Mouse (Mus musculus) liver, embryonic 14.5 days (tissue): ENCODE results near the gene Rps13. TPM values are rescaled to one million over a fixed set of nuclear protein-coding genes. Genes with fewer than 3 reads are reported as not detected.

Experiments
- ATAC-seq: fragments of 200-750 bp; cut with Nextera tagmentation; 2 replicates; pipeline ENCODE4 v1.8.0; 2017; ENCODE audit warnings: moderate number of reproducible peaks, mild to moderate bottlenecking, moderate library complexity; ENCODE audit not compliant: insufficient read depth
- DNase-seq, 3 experiments: peaks; one replicate each; pipeline ENCODE4 v3.0.0-alpha.2; 2012 to 2013; ENCODE audit warnings: low read depth in 3 of 3, low spot score in 3 of 3
- H3K27ac ChIP-seq: fragments of 300-500 bp; sonication (generic); 2 replicates; pipeline ENCODE4 v1.5.1; 2014; ENCODE audit warnings: moderate library complexity, mild to moderate bottlenecking, control low read depth, inconsistent platforms
- H3K27me3 ChIP-seq: fragments of 300-500 bp; sonication (generic); 2 replicates; pipeline ENCODE4 v1.6.1; 2014; ENCODE audit warnings: mild to moderate bottlenecking, low read length, moderate library complexity; ENCODE audit not compliant: control insufficient read depth, insufficient read depth
- H3K36me3 ChIP-seq: fragments of 300-500 bp; sonication (generic); replicated peaks from 2 replicates; pipeline ENCODE4 v1.6.1; 2014; ENCODE audit warnings: low read depth; ENCODE audit not compliant: control insufficient read depth, insufficient read depth
- H3K4me1 ChIP-seq, 2 experiments: fragments of 200-500 bp in 1 of 2; fragments of 300-500 bp in 1 of 2; sonication (generic) in 1 of 2; replicated peaks; 2 replicates each; pipeline ENCODE4 v1.6.1; 2012 to 2014; ENCODE audit warnings: antibody characterized with exemption in 1 of 2, inconsistent platforms in 1 of 2, low read length in 1 of 2; ENCODE audit not compliant: control insufficient read depth in 2 of 2, insufficient read depth in 2 of 2
- H3K4me2 ChIP-seq: fragments of 300-500 bp; sonication (generic); 2 replicates; pipeline ENCODE4 v1.6.1; 2014; ENCODE audit warnings: low read depth, mild to moderate bottlenecking, control low read depth, moderate library complexity
- H3K4me3 ChIP-seq, 2 experiments: fragments of 200-500 bp in 1 of 2; fragments of 300-500 bp in 1 of 2; sonication (generic) in 1 of 2; 2 replicates each; pipeline ENCODE4 v1.5.1; 2012 to 2014; ENCODE audit warnings: low read depth in 2 of 2, low read length in 2 of 2, mild to moderate bottlenecking in 2 of 2, control low read depth in 1 of 2, inconsistent platforms in 1 of 2, moderate library complexity in 1 of 2; ENCODE audit not compliant: insufficient read depth in 1 of 2
- H3K9ac ChIP-seq: fragments of 300-500 bp; sonication (generic); replicated peaks from 2 replicates; pipeline ENCODE4 v1.6.1; 2014; ENCODE audit warnings: mild to moderate bottlenecking, control low read depth, moderate library complexity
- H3K9me3 ChIP-seq: fragments of 300-500 bp; sonication (generic); 2 replicates; pipeline ENCODE4 v1.6.1; 2016; ENCODE audit warnings: low read length, mixed read lengths; ENCODE audit not compliant: control insufficient read depth
- CTCF ChIP-seq: IDR thresholded peaks from 2 replicates; pipeline ENCODE4 v1.5.1; 2016; ENCODE audit warnings: antibody characterized with exemption, low read depth, control low read depth
- EP300 ChIP-seq: IDR thresholded peaks from 2 replicates; pipeline ENCODE4 v1.6.1; 2016; ENCODE audit warnings: antibody characterized with exemption, low read depth
- WGBS: fragments of 180-500 bp; shearing (Covaris S2); extraction: QIAGEN DNeasy Blood & Tissue Kit; methylation state at CpG from one replicate; pipeline ENCODE4 v1.1.7; 2014; ENCODE audit not compliant: insufficient replicate concordance; 5-methylcytosine and 5-hydroxymethylcytosine counted together
- polyA plus RNA-seq, 2 experiments: library from polyadenylated mRNA; depleted of rRNA in 1 of 2; stranded (reverse) in 1 of 2; unstranded in 1 of 2; fragments of >200 nt; fragmentation: Nextera tagmentation in 1 of 2; extraction: Ambion mirVana in 1 of 2; gene quantifications; 2 replicates each; pipeline versions ENCODE4 v1.2.1 to v1.2.3; 2012 to 2014

Rps13 gene
- polyA plus RNA-seq, 2 experiments = 554 to 671 TPM

DNA sequence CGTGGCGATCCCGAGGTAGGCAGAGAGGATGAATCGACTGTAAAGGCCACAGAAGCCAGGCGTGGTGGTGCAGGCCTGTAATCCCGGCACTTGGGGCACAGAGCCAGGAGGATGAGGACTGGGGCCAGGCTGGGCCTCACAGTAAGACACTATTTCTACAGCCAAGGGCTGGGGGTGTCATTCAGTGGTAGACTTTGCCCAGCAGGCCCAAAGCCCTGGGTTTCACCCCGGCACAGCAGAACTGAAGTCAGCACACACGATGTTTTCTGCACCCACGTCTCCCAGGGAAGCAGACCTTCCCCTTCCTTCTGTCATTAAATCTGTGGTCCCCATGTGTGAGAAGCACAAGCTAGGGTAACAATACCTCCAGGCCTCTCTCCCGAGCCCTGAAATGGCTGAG, 35.6 kb downstream of the Rps13 start:
- no peak overlapping the region for H3K9ac ChIP-seq
- no peak overlapping the region for H3K4me3 ChIP-seq
- no peaks in the 10 kb centered on the region for H3K27me3 ChIP-seq
- TF ChIP-seq EP300 = no peak
- TF ChIP-seq CTCF = no peak
- no peaks in the 10 kb centered on the region for H3K36me3 ChIP-seq
- no peak overlapping the region for H3K4me2 ChIP-seq
- H3K4me1 ChIP-seq = peaks cover 0 to 4% of the 10 kb centered on the region in 2 experiments; a peak in 1 of 4 replicates
- 67% methylated on average over 10 of the region's 10 CpGs for WGBS
- DNase-seq = no peak
- H3K9me3 ChIP-seq = no peaks in the 10 kb centered on the region
- H3K27ac ChIP-seq = no peak overlapping the region
- no peak for ATAC-seq

DNA sequence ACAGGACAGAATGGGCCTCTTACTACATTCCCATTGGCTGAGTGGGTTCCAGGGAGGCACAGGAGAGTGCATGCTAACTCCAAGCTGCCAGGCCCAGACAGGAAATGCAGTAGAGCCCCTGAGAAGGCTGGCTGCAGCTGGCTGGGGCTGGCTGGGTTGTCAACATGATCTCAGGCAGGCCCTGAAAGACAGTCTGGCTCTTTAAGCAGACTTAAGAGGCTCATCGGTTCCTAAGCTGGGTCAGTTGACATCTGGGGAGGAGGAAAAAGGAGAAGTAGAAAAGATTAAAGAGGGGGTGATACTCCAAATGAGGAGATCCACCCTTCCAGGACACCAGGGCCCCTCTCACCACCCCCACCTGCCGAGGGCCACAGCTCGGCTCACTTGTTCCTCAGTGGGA, 39.0 kb downstream of the Rps13 start:
- H3K9me3 ChIP-seq = no peaks in the 10 kb centered on the region
- no peak overlapping the region for H3K4me2 ChIP-seq
- 18% methylated on average over 3 of the region's 3 CpGs for WGBS
- ATAC-seq (no peak), DNase-seq (no peak)
- no peak overlapping the region for H3K4me3 ChIP-seq
- peaks cover 0 to 2% of the 10 kb centered on the region in 2 experiments; a peak in 1 of 4 replicates for H3K4me1 ChIP-seq
- no peak for TF ChIP-seq CTCF
- no peak for TF ChIP-seq EP300
- no peak overlapping the region for H3K9ac ChIP-seq
- H3K36me3 ChIP-seq = no peaks in the 10 kb centered on the region
- no peak overlapping the region for H3K27ac ChIP-seq
- H3K27me3 ChIP-seq = no peaks in the 10 kb centered on the region

DNA sequence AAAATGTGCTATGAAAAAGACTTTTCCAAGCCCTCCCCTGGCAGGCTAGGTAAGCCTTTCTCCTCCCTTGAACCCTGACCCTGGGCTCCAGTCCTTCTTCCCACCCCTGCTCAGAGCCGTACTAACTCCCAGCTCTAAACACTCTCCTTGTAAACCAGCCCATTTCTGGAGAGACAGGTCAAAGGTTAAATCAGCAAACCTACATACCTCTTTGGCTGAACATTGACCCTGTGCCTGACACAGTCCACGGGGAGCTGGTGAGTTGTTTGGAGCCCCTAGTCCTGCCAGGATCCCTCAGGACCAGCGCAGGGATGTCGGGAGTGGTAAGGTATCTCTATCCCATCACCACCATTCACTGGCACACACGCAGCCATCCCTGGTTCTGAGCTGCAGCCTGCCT, 41.6 kb downstream of the Rps13 start:
- no peaks in the 10 kb centered on the region for H3K36me3 ChIP-seq
- TF ChIP-seq EP300 = no peak
- TF ChIP-seq CTCF = no peak
- H3K9me3 ChIP-seq = no peaks in the 10 kb centered on the region
- 49% methylated on average over 5 of the region's 5 CpGs for WGBS
- H3K27me3 ChIP-seq = no peaks in the 10 kb centered on the region
- no peak overlapping the region for H3K4me3 ChIP-seq
- no peak overlapping the region for H3K9ac ChIP-seq
- ATAC-seq = peak; percentile 37; the same call in 1 of the 2 replicates
- H3K4me2 ChIP-seq = no peak overlapping the region
- DNase-seq = no peak
- H3K27ac ChIP-seq = no peak overlapping the region
- H3K4me1 ChIP-seq = peaks cover 6 to 21% of the 10 kb centered on the region in 2 experiments

DNA sequence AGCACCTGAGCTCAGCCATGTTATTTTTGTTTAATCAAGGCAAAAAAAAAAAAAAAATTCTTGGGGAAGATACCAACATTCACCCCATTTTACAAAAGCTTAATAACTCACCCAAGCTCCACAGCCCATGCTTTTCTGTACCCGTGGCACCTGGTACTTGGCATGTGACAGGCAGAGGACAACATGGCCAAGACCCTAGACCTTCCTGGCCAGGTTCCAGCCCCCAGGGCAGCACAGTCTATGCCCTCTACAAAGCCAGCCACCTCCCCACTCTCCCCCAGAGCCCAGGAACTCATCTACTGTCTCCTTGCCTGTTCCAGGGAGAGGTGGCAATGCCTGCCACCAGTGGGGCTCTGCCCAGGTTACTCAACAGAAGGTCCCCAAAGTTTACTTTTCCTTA, 43.4 kb downstream of the Rps13 start:
- DNase-seq (no peak), ATAC-seq (no peak)

DNA sequence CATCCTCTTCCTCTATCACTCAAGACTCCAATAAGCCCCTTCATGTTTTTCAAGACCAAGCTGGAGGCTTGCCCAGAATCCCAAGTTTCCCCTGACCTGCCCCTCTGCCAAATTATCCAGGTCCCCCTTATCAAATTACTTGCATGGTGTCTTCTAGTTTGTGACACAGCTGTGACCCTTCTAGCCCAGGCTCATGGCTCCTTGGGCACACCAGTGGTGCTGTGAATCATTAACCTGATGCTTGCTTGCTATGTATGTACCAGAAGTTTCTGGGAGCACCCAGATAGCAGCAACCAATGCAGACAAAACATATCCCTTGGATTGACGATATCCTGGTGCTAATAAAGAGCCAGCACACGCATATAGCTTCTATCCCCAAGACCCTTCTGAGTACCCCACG, 45.0 kb downstream of the Rps13 start:
- Histone ChIP-seq H3K4me3 (no peak overlapping the region), H3K36me3 (no peaks in the 10 kb centered on the region), H3K27ac (no peak overlapping the region), H3K4me1 (peaks cover 13 to 37% of the 10 kb centered on the region in 2 experiments), H3K4me2 (no peak overlapping the region), H3K9me3 (no peaks in the 10 kb centered on the region), H3K27me3 (no peaks in the 10 kb centered on the region), H3K9ac (no peak overlapping the region)
- TF ChIP-seq CTCF (no peak), EP300 (no peak)
- ATAC-seq (no peak), DNase-seq (no peak)
- WGBS = 61% methylated on average over 3 of the region's 3 CpGs

More for the DNA sequence above, 43.4 kb downstream of the Rps13 start:
- no peak overlapping the region for H3K27ac ChIP-seq
- H3K4me3 ChIP-seq = no peak overlapping the region
- H3K27me3 ChIP-seq = no peaks in the 10 kb centered on the region
- no peak overlapping the region for H3K9ac ChIP-seq
- no peaks in the 10 kb centered on the region for H3K36me3 ChIP-seq
- no peak for TF ChIP-seq CTCF
- no peak for TF ChIP-seq EP300
- peaks cover 13 to 37% of the 10 kb centered on the region in 2 experiments for H3K4me1 ChIP-seq
- WGBS = 54% methylated on average over 1 of the region's 1 CpGs
- no peak overlapping the region for H3K4me2 ChIP-seq
- no peaks in the 10 kb centered on the region for H3K9me3 ChIP-seq
